Mouse (Mus musculus) heart, adult 2 months (tissue): ENCODE measurements around the gene Emp2.

Experiments
- EP300 ChIP-seq: fragments of 200-500 bp; IDR thresholded peaks from 2 replicates; pipeline ENCODE4 v1.6.1; 2011; ENCODE audit warnings: low read depth, low read length, control low read depth; ENCODE audit not compliant: insufficient read depth
- POLR2A ChIP-seq: fragments of 200-500 bp; IDR thresholded peaks from 2 replicates; pipeline ENCODE4 v1.6.1; 2011; ENCODE audit warnings: mild to moderate bottlenecking, low read depth, low read length, control low read depth; ENCODE audit not compliant: insufficient read depth

DNA sequence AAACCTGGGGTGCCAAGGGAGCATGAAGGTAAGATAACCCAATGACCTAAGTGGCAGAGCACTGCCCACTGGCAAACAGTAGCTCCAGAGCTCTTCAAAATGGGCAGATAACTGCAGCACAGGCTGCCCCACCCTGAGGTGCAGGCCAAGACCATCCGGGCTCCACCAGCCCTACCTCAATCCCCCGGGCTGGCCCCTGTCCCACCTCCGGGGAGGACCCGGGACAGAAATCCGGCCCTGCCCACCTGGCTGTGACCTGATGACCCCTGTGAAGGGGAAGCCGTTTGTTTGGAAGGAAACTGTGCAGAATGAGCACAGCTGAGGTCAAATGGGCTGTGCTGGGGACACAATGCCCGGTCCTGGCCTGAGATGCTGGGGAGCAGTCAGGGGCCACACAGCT lies 19.0 kb upstream of the Emp2 start:
- TF ChIP-seq EP300, result no peak
- no peak for TF ChIP-seq POLR2A
